Mouse (Mus musculus) forebrain, embryonic 12.5 days (tissue): ENCODE data around the gene Elmo3. TPM values are rescaled to one million over a fixed set of nuclear protein-coding genes. Genes with fewer than 3 reads are reported as not detected.
A peak's percentile ranks its signal among the peaks of the same experiment; 100 is the strongest.

Source experiments
- ATAC-seq: fragments of 200-750 bp; cut with Nextera tagmentation; 2 replicates; pipeline ENCODE4 v1.8.0; 2017; ENCODE audit warnings: moderate TSS enrichment; ENCODE audit not compliant: low FRiP score
- H3K27ac ChIP-seq: fragments of 300-500 bp; sonication (generic); 2 replicates; pipeline ENCODE4 v1.5.1; 2016; ENCODE audit warnings: mild to moderate bottlenecking
- H3K27me3 ChIP-seq: fragments of 300-500 bp; sonication (generic); 2 replicates; pipeline ENCODE4 v1.6.1; 2016; ENCODE audit warnings: mild to moderate bottlenecking
- H3K36me3 ChIP-seq: fragments of 300-500 bp; sonication (generic); replicated peaks from 2 replicates; pipeline ENCODE4 v1.6.1; 2016; ENCODE audit warnings: mild to moderate bottlenecking
- H3K4me1 ChIP-seq: fragments of 300-500 bp; sonication (generic); 2 replicates; pipeline ENCODE4 v1.6.1; 2016
- H3K4me2 ChIP-seq: fragments of 300-500 bp; sonication (generic); 2 replicates; pipeline ENCODE4 v1.6.1; 2016; ENCODE audit warnings: mild to moderate bottlenecking, moderate library complexity
- H3K4me3 ChIP-seq: fragments of 300-500 bp; sonication (generic); replicated peaks from 2 replicates; pipeline ENCODE4 v1.5.1; 2016; ENCODE audit warnings: mild to moderate bottlenecking
- H3K9ac ChIP-seq: fragments of 300-500 bp; sonication (generic); 2 replicates; pipeline ENCODE4 v1.6.1; 2016; ENCODE audit warnings: mild to moderate bottlenecking
- H3K9me3 ChIP-seq: fragments of 300-500 bp; sonication (generic); 2 replicates; pipeline ENCODE4 v1.6.1; 2016
- WGBS: fragments of 180-500 bp; shearing (Covaris S2); methylation state at CpG from one replicate; pipeline ENCODE4 v1.1.7; 2016; 5-methylcytosine and 5-hydroxymethylcytosine counted together
- polyA plus RNA-seq: library from polyadenylated mRNA; unstranded; fragments of >200 nt; fragmentation: Nextera tagmentation; extraction: Ambion mirVana; gene quantifications from 2 replicates; pipeline ENCODE4 v1.2.1, GENCODE M21; 2016

Elmo3 gene
- polyA plus RNA-seq, 1 experiment from 2014 or later = 1.3 TPM

- Histone ChIP-seq H3K9ac (no peak overlapping the region), H3K27ac (no peak overlapping the region), H3K4me2 (no peak overlapping the region), H3K4me1 (peaks cover 22% of the 10 kb centered on the region), H3K27me3 (peaks cover 7% of the 10 kb centered on the region), H3K36me3 (no peaks in the 10 kb centered on the region), H3K4me3 (no peak overlapping the region), H3K9me3 (no peaks in the 10 kb centered on the region)
- 71% methylated on average over 8 of the region's 8 CpGs for WGBS
- no peak for ATAC-seq
These were observed 38.6 kb downstream of the Elmo3 start for GRCm38 (mm10) chr8:105343791-105344574.

DNA sequence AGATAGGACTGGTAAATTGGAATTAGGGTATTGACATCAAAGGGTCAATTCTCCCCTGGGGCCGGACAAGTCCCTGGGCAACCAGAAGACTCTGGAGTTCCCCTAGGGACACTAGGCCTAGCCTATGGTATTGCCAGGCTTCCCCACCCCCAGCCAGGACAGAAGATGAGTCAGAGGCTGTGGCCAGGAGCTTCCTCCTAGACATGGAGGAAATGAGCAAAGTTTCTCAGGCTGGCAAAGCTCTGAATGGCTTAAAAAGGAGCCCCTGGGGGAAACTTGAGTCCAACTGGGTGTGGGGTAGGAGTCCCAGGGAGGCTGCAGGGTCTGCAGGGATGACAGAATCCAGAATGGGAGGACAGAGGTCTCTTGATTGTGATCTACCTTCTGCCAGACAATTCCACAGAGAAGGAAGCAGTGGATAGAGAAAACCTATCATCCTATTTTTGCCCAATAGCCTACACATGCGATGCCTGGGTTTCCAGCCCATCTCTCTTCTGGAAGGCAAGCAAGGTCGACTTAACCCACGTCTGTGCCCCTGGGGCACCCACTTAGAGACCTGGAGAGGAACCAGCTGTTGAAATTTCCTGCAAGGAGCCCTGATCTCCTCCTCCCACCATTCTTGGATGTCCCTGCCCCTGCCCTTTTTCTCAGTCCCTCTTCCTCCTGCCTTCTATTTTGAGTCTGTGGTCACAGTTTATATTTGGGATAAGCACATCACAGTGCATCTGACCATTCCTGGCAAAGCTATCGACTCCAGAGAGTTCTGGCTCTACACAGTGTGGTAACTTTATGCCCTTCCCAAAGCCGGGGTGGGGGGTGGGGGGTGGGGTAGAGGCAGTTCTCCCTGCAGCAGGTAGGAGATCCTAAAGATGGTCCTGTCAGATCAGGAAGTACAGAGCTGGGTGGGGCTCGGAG lies 39.9 kb downstream of the Elmo3 start:
- Histone ChIP-seq H3K4me1 (peaks cover 34% of the 10 kb centered on the region), H3K4me2 (peak overlapping the region; percentile 68; the same call in 1 of the 2 replicates), H3K27ac (0 out of 2 replicates have a peak overlapping the region, but pooled peaks have one; percentile 1), H3K9ac (no peak overlapping the region), H3K4me3 (no peak overlapping the region), H3K27me3 (peaks cover 7% of the 10 kb centered on the region), H3K36me3 (no peaks in the 10 kb centered on the region), H3K9me3 (no peaks in the 10 kb centered on the region)
- 67% methylated on average over 7 of the region's 7 CpGs for WGBS
- no peak for ATAC-seq

- Histone ChIP-seq H3K4me3 (peak overlapping the region; percentile 58), H3K4me1 (peaks cover 38% of the 10 kb centered on the region), H3K36me3 (no peaks in the 10 kb centered on the region), H3K27me3 (peaks cover 7% of the 10 kb centered on the region), H3K9me3 (no peaks in the 10 kb centered on the region), H3K27ac (peak overlapping the region; percentile 77), H3K9ac (peak overlapping the region; percentile 60), H3K4me2 (peak overlapping the region; percentile 68)
- WGBS = 1% methylated on average over 34 of the region's 34 CpGs
- ATAC-seq = peak; percentile 13
These were observed 41.4 kb downstream of the Elmo3 start for GRCm38 (mm10) chr8:105346611-105347427.

DNA sequence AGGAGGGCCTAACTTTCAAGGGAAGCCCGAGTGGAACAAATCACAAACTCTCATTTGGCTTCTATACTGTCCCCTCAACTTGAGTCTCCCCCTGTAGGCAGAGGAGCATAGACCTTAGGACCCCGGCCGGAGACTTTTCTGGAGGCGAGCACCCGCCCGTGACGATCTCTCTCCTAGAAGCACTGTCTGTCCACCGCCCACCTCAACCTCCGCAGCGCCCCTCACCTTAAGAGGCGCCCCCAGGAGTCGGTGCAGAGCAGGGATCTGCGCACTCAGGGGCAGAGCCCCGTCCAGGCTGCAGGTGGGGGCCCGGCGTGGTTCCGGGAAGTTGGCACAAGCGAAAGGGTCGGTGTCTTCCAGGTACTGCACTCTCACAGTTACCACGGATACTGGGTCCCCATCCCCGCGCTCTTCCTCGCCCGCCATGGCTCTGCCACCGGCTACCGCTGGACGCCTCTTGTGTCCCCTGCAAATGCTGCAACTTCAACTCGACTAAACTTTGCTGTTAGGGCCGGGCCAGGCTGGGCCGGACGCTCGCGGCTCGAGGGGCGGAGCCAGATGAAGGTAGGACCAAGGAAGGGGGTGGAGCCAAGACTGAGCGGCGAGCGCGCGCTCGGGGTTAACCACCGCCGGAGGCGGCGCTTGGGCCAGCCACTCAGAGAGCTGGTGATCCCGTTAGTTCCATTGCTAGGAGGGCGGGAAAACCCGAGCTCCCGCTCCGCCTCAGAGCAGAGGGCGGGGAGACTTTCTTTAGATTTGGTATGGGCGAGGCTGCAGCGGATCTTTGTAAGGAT lies 42.2 kb downstream of the Elmo3 start, which contains the start of gene Fhod1:
Gene Fhod1 (minus strand): TSS at position 526 of the 794 bp plus-strand sequence.
- under 1% methylated on average over 53 of the region's 53 CpGs for WGBS
- H3K4me1 ChIP-seq = peaks cover 38% of the 10 kb centered on the region
- H3K9me3 ChIP-seq = no peaks in the 10 kb centered on the region
- H3K4me2 ChIP-seq = peak within 1 kb of the TSS; percentile 68
- peak; percentile 91 for ATAC-seq
- no peaks in the 10 kb centered on the region for H3K36me3 ChIP-seq
- H3K4me3 ChIP-seq = peak within 1 kb of the TSS; percentile 58
- peak within 1 kb of the TSS; percentile 77 for H3K27ac ChIP-seq
- peak within 1 kb of the TSS; percentile 60 for H3K9ac ChIP-seq
- H3K27me3 ChIP-seq = peaks cover 7% of the 10 kb centered on the region

DNA sequence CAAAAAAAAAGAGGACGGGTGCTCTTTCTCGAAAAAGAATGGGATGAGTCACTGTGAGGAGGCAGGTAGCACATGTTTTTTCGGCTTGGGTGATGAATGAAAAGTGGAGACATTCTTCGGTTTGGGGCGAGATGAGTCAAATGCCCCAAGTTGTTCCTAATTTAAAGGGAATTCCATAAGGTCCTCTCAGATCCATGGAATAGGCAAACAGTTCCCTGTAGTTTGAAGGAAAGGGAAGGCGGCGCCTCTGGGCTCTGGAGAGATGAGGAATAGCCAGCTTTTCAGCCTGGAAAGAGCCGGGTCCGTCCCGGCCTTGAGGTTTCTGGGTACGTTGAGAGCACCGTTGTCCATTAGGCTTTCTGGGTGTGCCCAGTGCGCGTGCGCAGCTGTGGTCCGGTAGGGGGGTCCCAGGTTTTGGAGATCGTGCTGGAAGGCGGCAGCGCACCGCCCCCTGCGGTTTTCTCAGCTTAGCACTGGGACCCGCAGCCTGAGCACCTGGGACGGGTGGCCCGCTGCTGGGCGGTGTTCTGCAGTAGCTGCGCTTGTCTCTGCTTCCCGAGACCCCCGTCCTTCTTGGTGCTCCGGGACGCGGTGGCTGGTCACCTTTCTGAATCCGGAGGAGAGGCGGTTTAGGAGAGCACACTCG lies 43.2 kb downstream of the Elmo3 start, which contains the start of gene Slc9a5:
Gene Slc9a5 (plus strand): TSS at position 394 of the 646 bp plus-strand sequence.
- H3K9me3 ChIP-seq = no peaks in the 10 kb centered on the region
- peak within 1 kb of the TSS; percentile 58 for H3K4me3 ChIP-seq
- H3K36me3 ChIP-seq = no peaks in the 10 kb centered on the region
- peak; percentile 44 for ATAC-seq
- H3K9ac ChIP-seq = peak within 1 kb of the TSS; percentile 60
- WGBS = under 1% methylated on average over 34 of the region's 34 CpGs
- H3K27me3 ChIP-seq = peaks cover 7% of the 10 kb centered on the region
- peaks cover 38% of the 10 kb centered on the region for H3K4me1 ChIP-seq
- H3K4me2 ChIP-seq = peak within 1 kb of the TSS; percentile 68
- H3K27ac ChIP-seq = peak within 1 kb of the TSS; percentile 77

GRCm38 (mm10) chr8:105349096-105349771 lies 43.8 kb downstream of the Elmo3 start:
- no peaks in the 10 kb centered on the region for H3K9me3 ChIP-seq
- peak overlapping the region; percentile 58 for H3K4me3 ChIP-seq
- H3K4me2 ChIP-seq = peak overlapping the region; percentile 68
- under 1% methylated on average over 47 of the region's 48 CpGs for WGBS
- peak overlapping the region; percentile 77 for H3K27ac ChIP-seq
- H3K4me1 ChIP-seq = peaks cover 38% of the 10 kb centered on the region
- peak overlapping the region; percentile 60 for H3K9ac ChIP-seq
- H3K36me3 ChIP-seq = no peaks in the 10 kb centered on the region
- ATAC-seq = peak; percentile 33
- peaks cover 7% of the 10 kb centered on the region for H3K27me3 ChIP-seq

DNA sequence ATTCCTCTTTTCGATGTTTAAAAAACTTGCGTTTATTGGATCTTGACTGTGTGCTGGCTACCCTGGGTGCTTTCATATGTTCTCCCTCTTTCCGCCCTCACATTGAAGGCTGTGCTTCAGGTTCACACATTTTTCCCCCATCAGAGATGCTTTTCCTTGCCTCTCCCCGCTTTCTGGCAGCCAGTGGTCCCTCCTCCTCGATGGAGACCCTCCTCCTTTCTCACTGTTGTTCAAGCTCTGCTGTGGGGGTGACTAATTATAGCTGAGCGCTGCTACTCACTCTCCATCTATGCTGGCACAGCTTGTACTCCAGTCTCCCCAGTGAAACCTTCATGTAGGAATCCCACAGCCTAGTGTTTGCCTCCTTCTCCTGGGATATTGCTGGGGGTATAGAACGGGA lies 44.8 kb downstream of the Elmo3 start:
- H3K4me3 ChIP-seq = peak overlapping the region; percentile 58
- peaks cover 7% of the 10 kb centered on the region for H3K27me3 ChIP-seq
- H3K27ac ChIP-seq = no peak overlapping the region
- no peak for ATAC-seq
- H3K36me3 ChIP-seq = no peaks in the 10 kb centered on the region
- peaks cover 38% of the 10 kb centered on the region for H3K4me1 ChIP-seq
- H3K9ac ChIP-seq = peak overlapping the region; percentile 60; the same call in 1 of the 2 replicates
- H3K9me3 ChIP-seq = no peaks in the 10 kb centered on the region
- peak overlapping the region; percentile 68 for H3K4me2 ChIP-seq
- 36% methylated on average over 7 of the region's 7 CpGs for WGBS

DNA sequence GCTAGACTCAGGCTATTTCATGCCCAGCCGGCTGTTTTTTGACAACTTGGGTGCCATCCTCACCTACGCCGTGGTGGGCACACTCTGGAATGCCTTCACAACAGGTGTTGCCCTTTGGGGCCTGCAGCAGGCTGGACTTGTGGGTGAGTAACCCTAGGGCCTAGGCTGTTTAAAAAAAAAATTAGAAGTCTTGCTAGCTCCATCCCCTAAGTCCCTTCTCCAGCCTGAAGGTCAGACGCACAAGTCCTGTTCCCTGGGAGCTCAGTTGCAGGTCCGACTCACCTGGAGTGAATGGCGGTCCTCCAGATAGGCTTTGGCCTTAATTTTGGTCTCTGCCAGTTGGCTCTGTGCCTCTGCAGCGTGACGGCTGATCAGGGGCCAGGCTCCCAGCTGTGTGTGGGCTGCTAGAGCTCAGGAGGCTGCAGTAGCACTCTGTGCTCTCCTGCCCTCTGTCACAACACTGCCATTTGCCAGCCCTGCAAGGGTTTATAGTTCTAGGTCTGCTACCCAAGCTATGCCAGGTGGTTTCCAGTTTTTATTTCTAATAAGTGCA lies 48.3 kb downstream of the Elmo3 start:
- Histone ChIP-seq H3K9ac (no peak overlapping the region), H3K27ac (no peak overlapping the region), H3K4me3 (no peak overlapping the region), H3K4me1 (peaks cover 15% of the 10 kb centered on the region), H3K27me3 (no peaks in the 10 kb centered on the region), H3K9me3 (no peaks in the 10 kb centered on the region), H3K36me3 (peaks cover 24% of the 10 kb centered on the region; the same call in 1 of the 2 replicates), H3K4me2 (no peak overlapping the region)
- 84% methylated on average over 8 of the region's 8 CpGs for WGBS
- ATAC-seq = no peak

GRCm38 (mm10) chr8:105354549-105354948 lies 49.1 kb downstream of the Elmo3 start:
- no peak for ATAC-seq
- H3K4me3 ChIP-seq = no peak overlapping the region
- 93% methylated on average over 4 of the region's 4 CpGs for WGBS
- H3K27me3 ChIP-seq = no peaks in the 10 kb centered on the region
- H3K27ac ChIP-seq = no peak overlapping the region
- no peaks in the 10 kb centered on the region for H3K9me3 ChIP-seq
- H3K9ac ChIP-seq = no peak overlapping the region
- no peak overlapping the region for H3K4me2 ChIP-seq
- peaks cover 11% of the 10 kb centered on the region for H3K4me1 ChIP-seq
- peaks cover 24% of the 10 kb centered on the region; the same call in 1 of the 2 replicates for H3K36me3 ChIP-seq
